Mouse (Mus musculus) heart, embryonic 13.5 days (tissue): Measurements from ENCODE around the gene Lum. TPM values are rescaled to one million over a fixed set of nuclear protein-coding genes. Genes with fewer than 3 reads are reported as not detected.
A peak's percentile ranks its signal among the peaks of the same experiment; 100 is the strongest.

Source experiments
- ATAC-seq: fragments of 200-750 bp; cut with Nextera tagmentation; 2 replicates; pipeline ENCODE4 v1.8.0; 2017; ENCODE audit warnings: moderate TSS enrichment; ENCODE audit not compliant: insufficient number of reproducible peaks, low FRiP score, low TSS enrichment; ENCODE audit errors: extremely low read depth
- H3K27ac ChIP-seq: fragments of 300-500 bp; sonication (generic); replicated peaks from 2 replicates; pipeline ENCODE4 v1.5.1; 2015; ENCODE audit warnings: moderate library complexity, mild to moderate bottlenecking, inconsistent platforms
- H3K27me3 ChIP-seq: fragments of 300-500 bp; sonication (generic); replicated peaks from 2 replicates; pipeline ENCODE4 v1.6.1; 2015; ENCODE audit warnings: mild to moderate bottlenecking, inconsistent platforms
- H3K36me3 ChIP-seq: fragments of 300-500 bp; sonication (generic); 2 replicates; pipeline ENCODE4 v1.6.1; 2015; ENCODE audit warnings: mild to moderate bottlenecking, inconsistent platforms
- H3K4me1 ChIP-seq: fragments of 300-500 bp; sonication (generic); 2 replicates; pipeline ENCODE4 v1.6.1; 2015; ENCODE audit warnings: inconsistent platforms
- H3K4me2 ChIP-seq: fragments of 300-500 bp; sonication (generic); 2 replicates; pipeline ENCODE4 v1.6.1; 2015; ENCODE audit warnings: inconsistent platforms, mild to moderate bottlenecking, moderate library complexity
- H3K4me3 ChIP-seq: fragments of 300-500 bp; sonication (generic); 2 replicates; pipeline ENCODE4 v1.5.1; 2015; ENCODE audit warnings: moderate library complexity, mild to moderate bottlenecking, inconsistent platforms
- H3K9ac ChIP-seq: fragments of 300-500 bp; sonication (generic); 2 replicates; pipeline ENCODE4 v1.6.1; 2015; ENCODE audit warnings: inconsistent platforms, mild to moderate bottlenecking, moderate library complexity
- H3K9me3 ChIP-seq: fragments of 300-500 bp; sonication (generic); 2 replicates; pipeline ENCODE4 v1.6.1; 2016; ENCODE audit warnings: inconsistent platforms
- WGBS: fragments of 180-500 bp; shearing (Covaris S2); methylation state at CpG from one replicate; pipeline ENCODE4 v1.1.7; 2015; ENCODE audit warnings: mixed read lengths; 5-methylcytosine and 5-hydroxymethylcytosine counted together
- polyA plus RNA-seq: library from polyadenylated mRNA; unstranded; fragments of >200 nt; fragmentation: Nextera tagmentation; extraction: Ambion mirVana; gene quantifications from 2 replicates; pipeline ENCODE4 v1.2.1, GENCODE M21; 2015

The Lum gene
- polyA plus RNA-seq = 89.6 and 94.8 TPM in 2 replicates

GRCm38 (mm10) chr10:97564957-97565856, at the start of gene Lum:
Gene Lum (plus strand): TSS chr10:97565128.
- Histone ChIP-seq H3K9me3 (no peaks in the 10 kb centered on the region), H3K27me3 (no peaks in the 10 kb centered on the region), H3K27ac (peak within 1 kb of the TSS; percentile 85), H3K36me3 (peaks cover 14% of the 10 kb centered on the region), H3K4me1 (peaks cover 4% of the 10 kb centered on the region; the same call in 1 of the 2 replicates), H3K9ac (peak within 1 kb of the TSS; percentile 61), H3K4me3 (peak within 1 kb of the TSS; percentile 34), H3K4me2 (peak within 1 kb of the TSS; percentile 51)
- 42% methylated on average over 10 of the region's 10 CpGs for WGBS
- ATAC-seq = no peak

GRCm38 (mm10) chr10:97523366-97523765, 41.6 kb upstream of the Lum start:
- H3K36me3 ChIP-seq = peaks cover 5% of the 10 kb centered on the region; the same call in 1 of the 2 replicates
- no peaks in the 10 kb centered on the region for H3K9me3 ChIP-seq
- no peak for ATAC-seq
- H3K4me1 ChIP-seq = no peaks in the 10 kb centered on the region
- no peak overlapping the region for H3K4me3 ChIP-seq
- H3K27ac ChIP-seq = no peak overlapping the region
- WGBS = 45% methylated on average over 3 of the region's 3 CpGs
- H3K4me2 ChIP-seq = no peak overlapping the region
- H3K9ac ChIP-seq = no peak overlapping the region
- no peaks in the 10 kb centered on the region for H3K27me3 ChIP-seq

- WGBS = 51% methylated on average over 4 of the region's 4 CpGs
- H3K4me1 ChIP-seq = no peaks in the 10 kb centered on the region
- no peak overlapping the region for H3K4me3 ChIP-seq
- no peak overlapping the region for H3K27ac ChIP-seq
- H3K9me3 ChIP-seq = no peaks in the 10 kb centered on the region
- ATAC-seq = no peak
- H3K27me3 ChIP-seq = no peaks in the 10 kb centered on the region
- no peak overlapping the region for H3K4me2 ChIP-seq
- H3K36me3 ChIP-seq = no peaks in the 10 kb centered on the region
- H3K9ac ChIP-seq = no peak overlapping the region
Measured at GRCm38 (mm10) chr10:97535697-97536096, 29.2 kb upstream of the Lum start.

- Histone ChIP-seq H3K27ac (peak overlapping the region; percentile 32; the same call in 1 of the 2 replicates), H3K9ac (no peak overlapping the region), H3K4me3 (no peak overlapping the region), H3K9me3 (no peaks in the 10 kb centered on the region), H3K36me3 (no peaks in the 10 kb centered on the region), H3K4me2 (no peak overlapping the region), H3K4me1 (no peaks in the 10 kb centered on the region), H3K27me3 (no peaks in the 10 kb centered on the region)
- ATAC-seq = no peak
- 53% methylated on average over 2 of the region's 2 CpGs for WGBS
Measured at GRCm38 (mm10) chr10:97536921-97537320, 28.0 kb upstream of the Lum start.

- no peak for ATAC-seq
Measured at GRCm38 (mm10) chr10:97538202-97538601, 26.7 kb upstream of the Lum start.

GRCm38 (mm10) chr10:97547740-97548139, 17.2 kb upstream of the Lum start:
- H3K4me2 ChIP-seq = no peak overlapping the region
- H3K27me3 ChIP-seq = no peaks in the 10 kb centered on the region
- no peak overlapping the region for H3K4me3 ChIP-seq
- WGBS = 44% methylated on average over 1 of the region's 1 CpGs
- no peak overlapping the region for H3K9ac ChIP-seq
- no peaks in the 10 kb centered on the region for H3K36me3 ChIP-seq
- no peak for ATAC-seq
- no peak overlapping the region; the same call in 1 of the 2 replicates for H3K27ac ChIP-seq
- H3K4me1 ChIP-seq = 0 out of 2 replicates have a peak, but pooled peaks cover 2% of the 10 kb centered on the region
- H3K9me3 ChIP-seq = no peaks in the 10 kb centered on the region

More at GRCm38 (mm10) chr10:97538202-97538601, 26.7 kb upstream of the Lum start:
- Histone ChIP-seq H3K27ac (no peak overlapping the region), H3K4me1 (no peaks in the 10 kb centered on the region), H3K27me3 (no peaks in the 10 kb centered on the region), H3K9ac (no peak overlapping the region), H3K4me3 (no peak overlapping the region), H3K9me3 (no peaks in the 10 kb centered on the region), H3K36me3 (no peaks in the 10 kb centered on the region), H3K4me2 (no peak overlapping the region)
- 66% methylated on average over 4 of the region's 4 CpGs for WGBS

- 62% methylated on average over 8 of the region's 8 CpGs for WGBS
- Histone ChIP-seq H3K4me3 (peak overlapping the region; percentile 34), H3K36me3 (peaks cover 19% of the 10 kb centered on the region), H3K9me3 (no peaks in the 10 kb centered on the region), H3K27me3 (no peaks in the 10 kb centered on the region), H3K27ac (peak overlapping the region; percentile 72; the same call in 1 of the 2 replicates), H3K4me2 (peak overlapping the region; percentile 43), H3K9ac (no peak overlapping the region), H3K4me1 (peaks cover 4% of the 10 kb centered on the region; the same call in 1 of the 2 replicates)
- ATAC-seq = no peak
Measured at GRCm38 (mm10) chr10:97567489-97568135, 2.7 kb downstream of the Lum start.

GRCm38 (mm10) chr10:97582543-97583231, 17.8 kb downstream of the Lum start:
- no peak overlapping the region for H3K4me3 ChIP-seq
- no peaks in the 10 kb centered on the region for H3K9me3 ChIP-seq
- 77% methylated on average over 4 of the region's 4 CpGs for WGBS
- no peak for ATAC-seq
- H3K9ac ChIP-seq = no peak overlapping the region
- peaks cover 12% of the 10 kb centered on the region for H3K4me1 ChIP-seq
- H3K4me2 ChIP-seq = no peak overlapping the region
- H3K27me3 ChIP-seq = no peaks in the 10 kb centered on the region
- no peaks in the 10 kb centered on the region for H3K36me3 ChIP-seq
- no peak overlapping the region for H3K27ac ChIP-seq

- no peak for ATAC-seq
- H3K4me1 ChIP-seq = peaks cover 12% of the 10 kb centered on the region
- no peak overlapping the region for H3K4me3 ChIP-seq
- H3K36me3 ChIP-seq = no peaks in the 10 kb centered on the region
- H3K27ac ChIP-seq = peak overlapping the region; percentile 69
- H3K9me3 ChIP-seq = no peaks in the 10 kb centered on the region
- no peak overlapping the region for H3K4me2 ChIP-seq
- H3K9ac ChIP-seq = no peak overlapping the region
- H3K27me3 ChIP-seq = no peaks in the 10 kb centered on the region
- 11% methylated on average over 3 of the region's 3 CpGs for WGBS
Measured at GRCm38 (mm10) chr10:97584176-97584575, 19.2 kb downstream of the Lum start.

- no peaks in the 10 kb centered on the region for H3K9me3 ChIP-seq
- peaks cover 25% of the 10 kb centered on the region for H3K4me1 ChIP-seq
- no peaks in the 10 kb centered on the region for H3K27me3 ChIP-seq
- no peak overlapping the region for H3K4me3 ChIP-seq
- no peak for ATAC-seq
- no peak overlapping the region for H3K9ac ChIP-seq
- 63% methylated on average over 5 of the region's 5 CpGs for WGBS
- no peaks in the 10 kb centered on the region for H3K36me3 ChIP-seq
- H3K27ac ChIP-seq = peak overlapping the region; percentile 67; the same call in 1 of the 2 replicates
- no peak overlapping the region for H3K4me2 ChIP-seq
Measured at GRCm38 (mm10) chr10:97587159-97587558, 22.2 kb downstream of the Lum start.

GRCm38 (mm10) chr10:97589574-97589973, 24.6 kb downstream of the Lum start:
- H3K4me1 ChIP-seq = peaks cover 15% of the 10 kb centered on the region
- H3K4me2 ChIP-seq = no peak overlapping the region
- H3K9me3 ChIP-seq = no peaks in the 10 kb centered on the region
- WGBS = 28% methylated on average over 6 of the region's 6 CpGs
- no peaks in the 10 kb centered on the region for H3K27me3 ChIP-seq
- no peak overlapping the region for H3K4me3 ChIP-seq
- H3K36me3 ChIP-seq = no peaks in the 10 kb centered on the region
- no peak for ATAC-seq
- no peak overlapping the region for H3K9ac ChIP-seq
- peak overlapping the region; percentile 48; the same call in 1 of the 2 replicates for H3K27ac ChIP-seq
